ENCODE assay signal across 10 mouse cellular contexts in the genomic region with DNA sequence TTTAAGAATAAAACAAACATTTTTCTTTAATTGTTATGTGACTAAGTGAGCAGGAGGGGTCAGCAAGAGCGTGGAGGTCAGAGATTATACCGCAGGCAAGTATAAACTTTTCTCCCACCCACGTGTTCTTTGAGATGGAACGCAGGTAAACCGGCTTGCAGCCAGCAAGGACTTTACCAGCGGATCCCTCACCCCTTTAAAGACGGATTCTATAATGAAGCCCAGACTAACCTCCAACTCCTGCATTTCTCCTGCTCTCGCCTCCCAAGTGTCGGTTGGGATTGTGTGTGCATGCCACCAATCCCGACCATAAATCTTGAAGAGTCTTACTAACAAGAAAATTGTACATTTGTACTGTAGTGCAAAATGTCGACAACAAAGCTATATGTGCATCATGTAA.
DNase-seq lines count a peak whose midpoint lies in the region; ATAC-seq lines count a peak whose summit lies in the region.
"Had no signal": no experiment of that assay in that cellular context is flagged by ENCODE, and none has a peak within 500 bp of the region (broad histone marks: within the 10 kb centered on the region; RNA-seq: fewer than 3 reads in every experiment).

No protein-coding gene starts in this region.

- no peaks in the 10 kb centered on the region for H3K27me3 ChIP-seq in heart, embryonic 11.5 days (ENCODE audit: control insufficient read depth, insufficient read depth, low read length)
- H3K27me3 ChIP-seq in forebrain, embryonic 12.5 days, result no peaks in the 10 kb centered on the region
- H3K27me3 ChIP-seq in limb, embryonic 13.5 days, result no peaks in the 10 kb centered on the region

- no peak for ATAC-seq in heart, embryonic 11.5 days (replicated peaks; ENCODE audit: insufficient number of reproducible peaks, low FRiP score, low TSS enrichment)
- ATAC-seq in forebrain, embryonic 12.5 days (ENCODE audit: low FRiP score), result no peak
- no peak for ATAC-seq in limb, embryonic 13.5 days (ENCODE audit: low FRiP score, low read depth)

- peaks cover 5% of the 10 kb centered on the region for H3K4me1 ChIP-seq in heart, embryonic 11.5 days (ENCODE audit: control insufficient read depth, insufficient read depth, low read length)
- H3K4me1 ChIP-seq in forebrain, embryonic 12.5 days, result peaks cover 29% of the 10 kb centered on the region
- H3K4me1 ChIP-seq in limb, embryonic 13.5 days, result peaks cover 47% of the 10 kb centered on the region

- H3K4me3 ChIP-seq in heart, embryonic 11.5 days (ENCODE audit: low read depth, low read length), result no peak overlapping the region
- no peak overlapping the region; the same call in 1 of the 2 replicates for H3K4me3 ChIP-seq in forebrain, embryonic 12.5 days (replicated peaks)
- H3K4me3 ChIP-seq in limb, embryonic 13.5 days, result peak overlapping the region; percentile 9; the same call in 1 of the 2 replicates

- no peaks in the 10 kb centered on the region for H3K9me3 ChIP-seq in heart, embryonic 11.5 days (replicated peaks; ENCODE audit: control insufficient read depth, low read length)
- no peaks in the 10 kb centered on the region for H3K9me3 ChIP-seq in forebrain, embryonic 12.5 days
- no peaks in the 10 kb centered on the region for H3K9me3 ChIP-seq in limb, embryonic 13.5 days

- peak overlapping the region; percentile 99 for H3K27ac ChIP-seq in heart, embryonic 11.5 days (ENCODE audit: low read depth, low read length)
- peak overlapping the region; percentile 100 for H3K27ac ChIP-seq in forebrain, embryonic 12.5 days
- H3K27ac ChIP-seq in limb, embryonic 13.5 days, result peak overlapping the region; percentile 99

- no peaks in the 10 kb centered on the region for H3K36me3 ChIP-seq in heart, embryonic 11.5 days (ENCODE audit: control insufficient read depth, insufficient read depth, low read length)
- H3K36me3 ChIP-seq in forebrain, embryonic 12.5 days (replicated peaks), result no peaks in the 10 kb centered on the region
- H3K36me3 ChIP-seq in limb, embryonic 13.5 days, result no peaks in the 10 kb centered on the region
- H3K36me3 ChIP-seq: G1E had no signal

- H3K4me2 ChIP-seq in heart, embryonic 11.5 days, result no peak overlapping the region
- H3K4me2 ChIP-seq in forebrain, embryonic 12.5 days, result peak overlapping the region; percentile 70
- H3K4me2 ChIP-seq in limb, embryonic 13.5 days (replicated peaks), result peak overlapping the region; percentile 78

- no peak overlapping the region for H3K9ac ChIP-seq in heart, embryonic 11.5 days (ENCODE audit: low read depth, low read length)
- H3K9ac ChIP-seq in forebrain, embryonic 12.5 days, result peak overlapping the region; percentile 91
- peak overlapping the region; percentile 45; the same call in 1 of the 2 replicates for H3K9ac ChIP-seq in limb, embryonic 13.5 days

- no peak for DNase-seq in heart, postnatal 4 days
- DNase-seq in 3T3-L1 (ENCODE audit: low read depth, low spot score), result peak; percentile 28
- no peak for DNase-seq in ovary, postnatal 36 days (ENCODE audit: low spot score)
- DNase-seq in right cerebral cortex, postnatal 14 days, result no peak
- DNase-seq in spleen, postnatal 10 days (ENCODE audit: low spot score in 2 of 2), result no peak
- DNase-seq: thymus, adult 2 months had no signal

- 56% methylated on average over 11 of the region's 11 CpGs for WGBS in heart, embryonic 11.5 days (ENCODE audit: insufficient replicate concordance)
- 20% methylated on average over 11 of the region's 11 CpGs for WGBS in forebrain, embryonic 12.5 days
- 8% methylated on average over 11 of the region's 11 CpGs for WGBS in limb, embryonic 13.5 days
